In genomic region chr6:129369374-129370132, GRCm38 (mm10) we compare ENCODE assay signal across 30 mouse cellular contexts. TPM values are rescaled to one million over a fixed set of nuclear protein-coding genes. Genes with fewer than 3 reads are reported as not detected.
"Had no signal": no experiment of that assay in that cellular context is flagged by ENCODE, and none has a peak within 500 bp of the region (broad histone marks: within the 10 kb centered on the region; RNA-seq: fewer than 3 reads in every experiment).

No protein-coding gene starts in this region.

- H3K4me1 ChIP-seq: limb, embryonic 12.5 days; limb, embryonic 15.5 days; liver, embryonic 13.5 days; midbrain, embryonic 10.5 days; midbrain, embryonic 13.5 days; neural tube, embryonic 12.5 days; neural tube, embryonic 15.5 days; stomach, embryonic 15.5 days had no signal

- H3K4me3 ChIP-seq: layer of hippocampus, adult 2 months; left cerebral cortex, adult 2 months; limb, embryonic 12.5 days; limb, embryonic 15.5 days; liver, embryonic 13.5 days; megakaryocyte, embryonic 14.5 days; midbrain, embryonic 10.5 days; midbrain, embryonic 13.5 days; neural tube, embryonic 12.5 days; neural tube, embryonic 15.5 days; stomach, embryonic 15.5 days had no signal

- DNase-seq: kidney, adult 11 months; kidney, adult 9 months; kidney, postnatal 14 days; layer of hippocampus, postnatal 36 days; left cerebral cortex, postnatal 4 days; liver, embryonic 13.5 days; lung, adult 2 months; lung, postnatal 14 days; lung, postnatal 4 days; right cerebral cortex, adult 18-20 months; right cerebral cortex, postnatal 14 days; right cerebral cortex, postnatal 4 days; thymus, postnatal 25 days had no signal

- H3K27me3 ChIP-seq: limb, embryonic 12.5 days; limb, embryonic 15.5 days; liver, embryonic 13.5 days; megakaryocyte, embryonic 14.5 days; midbrain, embryonic 13.5 days; neural tube, embryonic 12.5 days; neural tube, embryonic 15.5 days; stomach, embryonic 15.5 days had no signal

- ATAC-seq: midbrain, embryonic 13.5 days; midbrain, embryonic 16.5 days had no signal

- H3K36me3 ChIP-seq: limb, embryonic 12.5 days; limb, embryonic 15.5 days; liver, embryonic 13.5 days; midbrain, embryonic 10.5 days; midbrain, embryonic 13.5 days; neural tube, embryonic 12.5 days; neural tube, embryonic 15.5 days; stomach, embryonic 15.5 days had no signal

- H3K4me2 ChIP-seq: limb, embryonic 12.5 days; limb, embryonic 15.5 days; liver, embryonic 13.5 days; midbrain, embryonic 13.5 days; neural tube, embryonic 12.5 days; neural tube, embryonic 15.5 days; stomach, embryonic 15.5 days had no signal

- H3K27ac ChIP-seq: layer of hippocampus, adult 2 months; left cerebral cortex, adult 2 months; limb, embryonic 12.5 days; limb, embryonic 15.5 days; liver, embryonic 13.5 days; midbrain, embryonic 10.5 days; midbrain, embryonic 13.5 days; neural tube, embryonic 12.5 days; neural tube, embryonic 15.5 days; stomach, embryonic 15.5 days had no signal

- H3K9ac ChIP-seq: limb, embryonic 12.5 days; limb, embryonic 15.5 days; liver, embryonic 13.5 days; midbrain, embryonic 13.5 days; neural tube, embryonic 12.5 days; neural tube, embryonic 15.5 days; stomach, embryonic 15.5 days had no signal

- H3K9me3 ChIP-seq: limb, embryonic 12.5 days; limb, embryonic 15.5 days; liver, embryonic 13.5 days; megakaryocyte, embryonic 14.5 days; midbrain, embryonic 10.5 days; midbrain, embryonic 13.5 days; neural tube, embryonic 12.5 days; neural tube, embryonic 15.5 days; stomach, embryonic 15.5 days had no signal

RNA-seq across cellular contexts. Expression of gene Clec12b, which starts 16.1 kb away (rescaled TPM):
- total RNA-seq: layer of hippocampus, adult 2 months; layer of hippocampus, postnatal 10 days; layer of hippocampus, postnatal 36 days; left cerebral cortex, adult 2 months; left cerebral cortex, postnatal 10 days; left cerebral cortex, postnatal 4 days had no signal
- polyA plus RNA-seq: large intestine, adult 2 months; limb, embryonic 12.5 days; limb, embryonic 15.5 days; liver, embryonic 16.5 days; midbrain, embryonic 10.5 days; neural tube, embryonic 12.5 days; stomach, embryonic 15.5 days had no signal

RNA-seq across cellular contexts. Expression of gene Clec12a, which starts 27.1 kb away (rescaled TPM):
- total RNA-seq: layer of hippocampus, adult 2 months; layer of hippocampus, postnatal 10 days had no signal

RNA-seq across cellular contexts. Expression of gene Clec1b, which starts 27.5 kb away (rescaled TPM):
- total RNA-seq: layer of hippocampus, adult 2 months; layer of hippocampus, postnatal 36 days; left cerebral cortex, adult 2 months had no signal

RNA-seq across cellular contexts. Expression of gene 4922502D21Rik, which starts 38.0 kb away (rescaled TPM):
- total RNA-seq: layer of hippocampus, adult 2 months; layer of hippocampus, postnatal 10 days; layer of hippocampus, postnatal 36 days; left cerebral cortex, adult 2 months; left cerebral cortex, postnatal 10 days; left cerebral cortex, postnatal 4 days had no signal
- polyA plus RNA-seq: kidney, embryonic 16.5 days; large intestine, adult 2 months; limb, embryonic 12.5 days; limb, embryonic 15.5 days; liver, embryonic 13.5 days; liver, embryonic 16.5 days; lung, adult 2 months; lung, embryonic 16.5 days; midbrain, embryonic 10.5 days; midbrain, embryonic 13.5 days; midbrain, embryonic 16.5 days; neural tube, embryonic 12.5 days; neural tube, embryonic 15.5 days; stomach, embryonic 15.5 days had no signal

RNA-seq across cellular contexts. Expression of gene Clec9a, which starts 39.1 kb away (rescaled TPM):
- total RNA-seq: layer of hippocampus, adult 2 months; layer of hippocampus, postnatal 10 days; layer of hippocampus, postnatal 36 days; left cerebral cortex, adult 2 months; left cerebral cortex, postnatal 10 days; left cerebral cortex, postnatal 4 days had no signal
